Mouse (Mus musculus) ES-E14 (cell line): ENCODE measurements around the gene Nav2. TPM values are rescaled to one million over a fixed set of nuclear protein-coding genes. Genes with fewer than 3 reads are reported as not detected.

ENCODE experiments used
- DNase-seq: peaks from one replicate; pipeline ENCODE4 v3.0.0-alpha.2; 2013; ENCODE audit warnings: low read depth, low spot score
- H3K27ac ChIP-seq: 2 replicates; pipeline ENCODE4 v1.5.1; 2012; ENCODE audit warnings: low read depth, mild to moderate bottlenecking, low read length, moderate library complexity, mixed read lengths; ENCODE audit not compliant: poor library complexity, insufficient read depth, severe bottlenecking
- H3K36me3 ChIP-seq: 2 replicates; pipeline ENCODE4 v1.6.1; 2012; ENCODE audit warnings: mild to moderate bottlenecking, low read length, moderate library complexity, mixed read lengths; ENCODE audit not compliant: control insufficient read depth, poor library complexity, insufficient read depth, severe bottlenecking
- H3K4me1 ChIP-seq, 2 experiments: fragments of 150-350 bp in 1 of 2; sonication (generic) in 1 of 2; 2 replicates each; pipeline ENCODE4 v1.6.1; 2012; ENCODE audit warnings: low read length in 2 of 2, mild to moderate bottlenecking in 1 of 2, mixed read lengths in 1 of 2; ENCODE audit not compliant: control insufficient read depth in 2 of 2, insufficient read depth in 2 of 2, poor library complexity in 1 of 2
- H3K4me3 ChIP-seq, 2 experiments: fragments of 150-350 bp in 1 of 2; sonication (generic) in 1 of 2; 2 replicates each; pipeline ENCODE4 v1.5.1; 2012; ENCODE audit warnings: low read length in 2 of 2, low read depth in 1 of 2, mild to moderate bottlenecking in 1 of 2, mixed read lengths in 1 of 2; ENCODE audit not compliant: insufficient read depth in 1 of 2, poor library complexity in 1 of 2, severe bottlenecking in 1 of 2
- H3K9ac ChIP-seq: 2 replicates; pipeline ENCODE4 v1.6.1; 2012; ENCODE audit warnings: low read depth, mild to moderate bottlenecking, low read length, mixed read lengths; ENCODE audit not compliant: poor library complexity, insufficient read depth, severe bottlenecking
- H3K9me3 ChIP-seq: fragments of 150-350 bp; sonication (generic); 2 replicates; pipeline ENCODE4 v1.6.1; 2012; ENCODE audit warnings: low read depth, mild to moderate bottlenecking, low read length; ENCODE audit not compliant: control insufficient read depth, insufficient read depth
- CHD2 ChIP-seq: IDR thresholded peaks from 2 replicates; pipeline ENCODE4 v1.6.1; 2014; ENCODE audit warnings: mild to moderate bottlenecking, low read depth, low read length, inconsistent platforms
- HCFC1 ChIP-seq: IDR thresholded peaks from 2 replicates; pipeline ENCODE4 v1.6.1; 2012; ENCODE audit warnings: low read length, inconsistent platforms, borderline replicate concordance; ENCODE audit not compliant: insufficient read depth
- MAFK ChIP-seq: IDR thresholded peaks from 2 replicates; pipeline ENCODE4 v1.6.1; 2014; ENCODE audit warnings: mild to moderate bottlenecking, low read depth, low read length, inconsistent platforms; ENCODE audit not compliant: insufficient read depth
- ZC3H11A ChIP-seq: IDR thresholded peaks from 2 replicates; pipeline ENCODE4 v1.6.1; 2012; ENCODE audit warnings: low read depth, mild to moderate bottlenecking, inconsistent platforms, low read length, borderline replicate concordance
- ZNF384 ChIP-seq: IDR thresholded peaks from 2 replicates; pipeline ENCODE4 v1.6.1; 2012; ENCODE audit warnings: low read depth, low read length, inconsistent platforms
- in situ Hi-C, 2 experiments: fragments of 600-800 bp; cut with MboI; formaldehyde crosslinking; loops; one replicate each; pipeline ENCODE4 v1.15.1; 2025; ENCODE audit warnings: low sequenced_read_pairs in 2 of 2, inconsistent platforms in 1 of 2; ENCODE audit not compliant: unreplicated experiment in 2 of 2
- total RNA-seq: library from RNA; depleted of rRNA; stranded (reverse); fragments of 300-350 nt; gene quantifications from 2 replicates; pipeline ENCODE4 v1.2.3, GENCODE M21; 2012

Nav2 gene
- total RNA-seq, 1 experiment, result 18.2 TPM

DNA sequence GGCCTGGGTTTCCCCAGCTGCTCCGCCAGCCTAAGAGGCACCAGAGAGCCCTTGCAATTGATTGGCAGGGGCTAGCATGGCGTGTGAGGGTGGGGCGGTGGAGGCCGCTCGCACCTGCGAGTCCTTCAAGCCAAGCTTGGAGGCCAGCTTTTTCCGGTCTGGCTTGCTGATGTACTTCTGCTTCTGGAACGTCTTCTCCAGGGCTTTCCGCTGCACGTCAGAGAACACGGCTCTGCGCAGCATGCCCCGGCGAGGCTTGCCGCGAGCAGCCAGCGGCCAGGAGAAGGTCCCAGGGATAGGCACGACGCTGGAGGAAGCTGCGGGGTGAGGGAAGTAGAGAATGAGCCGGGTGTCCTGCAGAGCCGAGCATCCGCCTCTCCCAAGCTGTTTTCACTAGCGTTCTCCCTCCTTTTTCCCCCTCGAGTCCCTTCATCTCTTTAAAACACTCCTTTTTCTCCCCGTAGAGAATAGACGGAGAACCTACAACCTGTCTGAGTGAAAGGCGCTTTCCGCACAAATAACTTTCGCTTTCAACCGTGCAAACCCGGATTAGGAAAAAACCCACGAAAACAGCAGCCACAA, 725.0 kb downstream of the Nav2 start:
- Histone ChIP-seq H3K9ac (no peak overlapping the region), H3K4me1 (peaks cover 0 to 6% of the 10 kb centered on the region in 2 experiments; a peak in 1 of 4 replicates), H3K4me3 (peak overlapping the region; percentile 17 to 37; a peak in 2 of 4 replicates), H3K9me3 (no peaks in the 10 kb centered on the region), H3K36me3 (no peaks in the 10 kb centered on the region), H3K27ac (no peak overlapping the region)
- no peak for DNase-seq
- no peak for TF ChIP-seq HCFC1
- no peak for TF ChIP-seq MAFK
- no peak for TF ChIP-seq ZC3H11A
- TF ChIP-seq ZNF384, result no peak
- no peak for TF ChIP-seq CHD2
- in situ Hi-C loops, result loop anchor here in 1 of 2 experiments (25.0 kb wide), 1 partner anchor 279 kb away; the partner anchor contains the start of gene Slc6a5

DNA sequence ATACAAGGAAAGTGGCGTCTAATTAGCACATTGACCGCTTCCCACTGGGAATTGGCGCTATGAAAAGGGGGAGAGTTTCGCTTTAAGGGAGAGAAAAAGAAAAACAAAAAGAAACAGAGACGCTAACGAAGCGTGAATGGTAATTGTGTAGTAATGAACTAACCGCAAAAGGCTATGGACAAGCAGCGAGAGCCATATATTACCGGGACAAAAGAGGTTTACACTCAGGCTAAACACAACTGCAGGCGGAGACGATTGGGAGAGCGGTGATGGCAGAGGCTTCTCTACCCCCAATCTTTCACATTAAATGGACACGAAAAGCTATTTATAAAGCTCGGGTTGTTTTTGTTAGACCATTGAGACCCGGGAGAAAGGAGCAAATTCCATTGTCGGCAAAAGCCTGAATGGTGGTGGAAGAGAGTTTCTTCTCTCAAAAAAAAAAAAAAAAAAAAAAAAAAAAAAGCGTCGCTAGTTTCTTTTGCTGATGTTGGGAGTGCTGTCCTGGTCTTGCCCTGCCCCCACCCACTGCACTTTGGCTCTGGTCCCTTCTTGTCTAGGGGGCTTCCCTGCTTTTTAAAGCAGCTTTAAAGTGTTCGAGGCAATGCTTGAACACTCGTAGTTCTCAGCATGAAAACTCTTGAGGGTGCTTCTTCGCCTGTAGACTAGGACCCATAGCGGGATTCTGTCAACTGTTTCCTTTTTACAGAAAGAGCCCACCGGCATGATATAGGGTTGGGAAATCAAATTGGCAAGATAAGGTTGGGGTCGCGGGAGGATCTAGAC, 726.0 kb downstream of the Nav2 start:
- Histone ChIP-seq H3K4me3 (no peak overlapping the region; a peak in 1 of 4 replicates), H3K27ac (no peak overlapping the region), H3K4me1 (peaks cover 0 to 6% of the 10 kb centered on the region in 2 experiments; a peak in 1 of 4 replicates)

DNA sequence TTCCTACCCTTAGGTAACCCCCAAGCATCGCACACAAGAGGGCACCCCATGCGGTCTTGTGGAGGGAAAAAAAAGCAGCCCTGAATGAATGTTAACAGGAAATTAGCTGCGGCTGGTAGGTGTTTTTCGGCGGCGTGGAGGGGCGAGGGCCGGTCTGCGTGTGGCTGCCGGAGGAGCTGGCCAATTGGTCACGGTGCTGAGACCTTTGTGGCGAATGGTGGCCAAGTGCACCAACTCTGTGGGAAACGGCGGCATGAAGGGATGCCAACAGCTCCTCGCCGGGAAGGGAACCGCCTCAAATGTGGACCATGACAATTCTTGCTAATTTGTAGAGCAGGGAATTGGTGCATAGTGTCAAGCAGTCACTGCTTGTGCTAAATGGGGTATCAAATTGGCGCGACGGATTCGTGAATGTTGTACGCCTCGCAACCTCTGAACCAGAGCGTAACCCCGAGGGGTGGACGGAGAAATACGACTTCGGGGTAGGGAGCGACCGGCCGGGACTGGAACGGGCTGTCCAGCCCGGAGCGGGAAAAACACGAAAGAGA, 726.6 kb downstream of the Nav2 start:
- in situ Hi-C loops, result loop anchor here in 1 of 2 experiments (25.0 kb wide), 1 partner anchor 277 kb away; the partner anchor contains the start of gene Slc6a5
- Histone ChIP-seq H3K27ac (no peak overlapping the region), H3K36me3 (no peaks in the 10 kb centered on the region), H3K4me1 (peaks cover 0 to 6% of the 10 kb centered on the region in 2 experiments; a peak in 1 of 4 replicates), H3K9me3 (no peaks in the 10 kb centered on the region), H3K4me3 (no peak overlapping the region; a peak in 1 of 4 replicates), H3K9ac (no peak overlapping the region)
- TF ChIP-seq ZNF384, result no peak
- no peak for TF ChIP-seq HCFC1
- TF ChIP-seq CHD2, result no peak
- DNase-seq, result no peak

More for the DNA sequence above, 726.0 kb downstream of the Nav2 start:
- in situ Hi-C loops, result loop anchor here in 1 of 2 experiments (25.0 kb wide), 1 partner anchor 278 kb away; the partner anchor contains the start of gene Slc6a5
- Histone ChIP-seq H3K9me3 (no peaks in the 10 kb centered on the region), H3K9ac (no peak overlapping the region), H3K36me3 (no peaks in the 10 kb centered on the region)
- TF ChIP-seq MAFK, result no peak
- TF ChIP-seq ZNF384, result peak; percentile 73
- TF ChIP-seq HCFC1, result no peak
- no peak for DNase-seq

DNA sequence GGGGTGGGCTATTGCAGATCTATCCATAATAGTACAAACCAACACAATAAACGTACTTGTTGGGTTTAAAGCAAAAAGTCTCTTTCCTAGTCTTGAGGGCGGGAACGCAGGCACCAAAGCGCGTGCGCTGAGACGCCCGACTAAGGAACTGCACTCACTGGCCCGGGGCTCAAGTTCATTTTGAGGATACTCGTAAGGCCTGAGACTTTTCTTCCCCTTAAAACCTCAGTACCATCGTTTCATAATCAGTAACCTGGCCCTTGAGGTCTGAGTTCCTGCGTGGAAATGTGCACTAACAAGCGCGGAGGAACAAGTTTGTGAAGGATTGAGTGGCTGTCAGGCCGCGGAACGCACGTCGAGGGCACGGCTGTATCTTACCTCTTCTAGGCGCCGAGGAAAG, 727.5 kb downstream of the Nav2 start:
- TF ChIP-seq CHD2 (no peak), ZC3H11A (no peak), MAFK (no peak), ZNF384 (no peak), HCFC1 (no peak)
- H3K9ac ChIP-seq, result no peak overlapping the region
- in situ Hi-C loops, result loop anchor here in 1 of 2 experiments (25.0 kb wide), 1 partner anchor 276 kb away; the partner anchor contains the start of gene Slc6a5
- H3K4me1 ChIP-seq, result peaks cover 0 to 6% of the 10 kb centered on the region in 2 experiments; a peak in 1 of 4 replicates
- H3K4me3 ChIP-seq, result peak overlapping the region in 1 of 2 experiments; percentile 7; a peak in 1 of 4 replicates
- H3K9me3 ChIP-seq, result no peaks in the 10 kb centered on the region
- H3K36me3 ChIP-seq, result no peaks in the 10 kb centered on the region
- no peak overlapping the region for H3K27ac ChIP-seq
- DNase-seq, result no peak
